Mouse (Mus musculus): ENCODE measurements at regions not wholly inside any gene's neighbourhood (a gene's known extent, or its start where the extent isn't known, plus 50 kb on each side); places are given as distances from the start of the nearest gene placed in this dataset.
A peak's percentile ranks its signal among the peaks of the same experiment; 100 is the strongest.
"Not testable (repeated sequence)": the region's sequence is repeated elsewhere in the genome, so short reads cannot be mapped to it uniquely, and the experiment has no call there.

DNA sequence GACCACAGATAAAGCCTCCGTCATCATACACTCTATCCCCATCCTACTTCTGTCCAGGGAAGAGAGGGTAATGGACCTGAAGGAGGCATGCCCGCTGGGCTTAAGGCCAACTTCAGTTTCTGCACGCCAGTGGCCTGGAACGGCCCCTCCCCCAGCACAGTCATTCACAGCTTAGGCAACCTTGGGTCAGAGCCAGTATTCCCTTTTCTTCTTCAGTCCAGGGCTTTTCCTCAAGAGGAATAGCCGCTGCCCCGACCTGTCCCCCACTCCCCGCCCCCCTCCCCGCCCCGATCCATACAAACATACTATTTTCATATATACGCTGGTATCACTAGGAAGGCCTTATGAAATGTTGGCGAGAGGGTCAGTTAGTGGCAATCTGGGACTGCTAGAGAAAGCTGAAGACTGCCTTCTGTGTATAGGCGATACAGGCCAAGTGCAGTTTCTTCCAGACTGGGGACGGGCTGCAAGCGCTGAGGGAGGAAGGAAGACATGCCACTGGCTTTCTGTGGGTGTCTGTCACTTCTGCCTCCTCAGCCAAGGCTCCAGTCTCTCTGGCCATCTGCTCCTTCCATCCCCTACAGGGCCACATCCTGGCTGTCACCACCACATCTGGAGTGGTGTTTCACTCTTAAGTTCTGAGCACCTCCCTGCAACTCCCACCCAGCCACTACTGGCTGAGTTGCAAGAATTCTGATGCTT, 113.5 kb upstream of the Lemd2 start:
- no peak for DNase-seq

DNA sequence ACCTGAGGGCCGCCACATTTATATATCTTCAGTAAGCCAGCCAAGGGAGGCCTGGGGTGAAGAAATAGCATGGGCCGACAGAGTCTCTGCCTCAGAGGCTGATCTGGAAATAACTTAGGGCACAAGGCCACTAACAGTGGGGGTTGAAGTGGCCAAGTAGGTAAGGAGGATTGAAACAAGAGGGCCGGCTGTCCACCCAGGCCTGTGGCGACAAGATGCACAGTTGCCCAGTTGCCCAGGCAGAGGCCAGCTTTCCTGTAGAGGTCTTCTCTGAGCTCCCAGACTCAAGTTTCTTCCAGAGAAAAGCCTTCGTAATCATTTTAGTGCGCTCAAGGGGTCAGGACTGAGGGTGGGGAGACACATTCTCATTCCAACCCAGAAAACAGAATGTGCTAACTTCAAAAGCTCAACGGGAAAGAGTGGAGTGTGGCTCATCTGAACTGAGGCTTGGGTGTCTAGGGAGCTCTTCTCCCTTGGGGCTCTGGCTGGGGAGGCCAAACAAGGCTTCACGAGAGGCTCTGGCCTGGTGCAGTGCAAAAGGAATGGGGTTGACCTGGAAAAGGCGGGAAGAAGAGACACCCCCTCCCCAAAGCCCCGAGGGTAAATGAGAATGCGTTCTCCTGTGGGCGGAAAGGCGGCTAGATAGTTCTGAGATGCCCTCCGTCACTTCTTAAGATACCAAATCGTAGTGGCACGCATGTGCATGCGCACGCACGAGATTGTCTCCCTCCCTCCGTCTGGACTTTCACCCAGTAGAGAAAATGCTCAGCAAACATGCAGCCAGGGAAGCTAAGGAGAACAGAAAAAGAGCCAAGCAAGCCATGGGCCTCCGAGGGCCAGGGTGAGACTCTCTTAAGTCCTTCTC, 112.7 kb upstream of the Lemd2 start:
- no peak for DNase-seq

DNA sequence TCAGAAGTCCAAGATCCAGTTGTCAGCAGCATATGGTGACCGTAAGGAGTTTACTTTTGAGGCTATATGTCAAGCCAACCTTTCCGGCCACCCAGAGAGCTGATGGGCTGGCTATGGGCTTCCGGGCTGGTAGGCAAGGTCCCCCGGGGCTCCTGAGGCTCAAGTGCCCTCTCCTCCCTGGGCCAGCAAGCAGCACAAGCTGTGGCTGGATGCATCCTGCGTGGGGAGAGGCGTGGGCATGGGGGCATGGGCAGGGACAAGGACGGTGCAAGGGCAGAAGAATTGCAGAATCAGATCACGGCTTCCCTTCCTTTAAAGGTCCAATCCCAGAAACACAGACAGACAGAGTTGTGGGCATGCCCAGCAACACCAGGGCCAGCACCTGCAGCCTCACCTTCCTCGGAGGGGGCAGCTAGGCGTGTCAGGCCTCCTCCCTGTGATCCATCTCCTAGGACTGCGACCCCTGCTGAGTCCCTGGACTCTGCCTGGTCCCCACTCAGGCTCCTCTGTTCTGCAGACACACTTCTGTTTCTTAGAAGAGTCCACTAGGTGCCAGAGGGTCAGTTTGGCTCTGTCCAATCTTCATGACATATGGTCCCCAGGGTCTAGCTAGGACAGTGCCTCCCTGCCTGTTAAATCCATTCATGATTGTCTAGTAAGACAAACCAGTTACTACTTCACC, 111.8 kb upstream of the Lemd2 start:
- no peak for DNase-seq

DNA sequence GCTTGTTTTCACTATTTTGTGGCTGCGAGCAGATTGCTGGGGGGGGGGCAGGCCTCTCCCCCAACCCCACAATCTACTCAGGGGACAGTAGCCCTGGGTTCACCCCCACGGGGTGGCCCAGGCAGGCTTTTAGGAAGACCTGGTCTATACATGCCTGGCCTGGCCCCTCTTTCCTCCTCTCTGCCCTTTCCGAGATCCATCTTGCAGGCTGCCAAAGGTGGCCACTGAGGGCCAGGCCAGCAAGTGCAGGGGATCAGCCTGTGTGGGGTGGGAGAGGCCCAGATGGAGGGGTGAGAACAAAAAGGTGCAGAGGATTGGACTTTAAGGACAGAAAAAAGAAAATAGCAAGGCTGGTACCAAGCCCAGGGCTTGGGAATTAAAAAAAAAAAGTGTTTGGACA, 111.2 kb upstream of the Lemd2 start:
- no peak for DNase-seq

DNA sequence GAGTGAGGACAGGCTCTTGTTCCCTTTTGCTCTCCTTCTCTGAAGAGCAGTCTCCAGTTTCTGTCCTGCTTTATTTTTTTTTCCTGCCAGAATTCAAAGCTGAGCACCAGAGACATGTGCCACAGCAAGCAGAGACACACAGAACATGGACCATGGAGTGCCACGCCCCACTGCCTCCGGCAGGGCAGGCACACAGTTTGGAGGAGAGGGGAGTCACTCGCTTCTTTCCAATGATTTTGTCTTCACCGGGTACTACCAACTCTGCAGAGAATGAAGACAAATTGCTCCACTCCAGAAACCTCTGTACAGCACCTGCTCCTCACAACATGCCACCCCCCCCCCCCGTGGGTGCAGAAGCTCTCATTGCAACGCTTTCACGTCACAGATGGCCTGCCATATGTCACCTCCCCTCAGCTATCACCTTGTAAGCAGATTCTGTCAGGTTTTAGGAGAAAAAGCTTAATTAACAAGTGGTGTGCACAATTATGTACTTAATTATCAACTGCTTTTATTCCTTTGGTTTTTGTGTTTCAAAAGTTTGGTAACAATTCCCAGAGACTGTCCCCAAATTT, 110.6 kb upstream of the Lemd2 start:
- DNase-seq = no peak

DNA sequence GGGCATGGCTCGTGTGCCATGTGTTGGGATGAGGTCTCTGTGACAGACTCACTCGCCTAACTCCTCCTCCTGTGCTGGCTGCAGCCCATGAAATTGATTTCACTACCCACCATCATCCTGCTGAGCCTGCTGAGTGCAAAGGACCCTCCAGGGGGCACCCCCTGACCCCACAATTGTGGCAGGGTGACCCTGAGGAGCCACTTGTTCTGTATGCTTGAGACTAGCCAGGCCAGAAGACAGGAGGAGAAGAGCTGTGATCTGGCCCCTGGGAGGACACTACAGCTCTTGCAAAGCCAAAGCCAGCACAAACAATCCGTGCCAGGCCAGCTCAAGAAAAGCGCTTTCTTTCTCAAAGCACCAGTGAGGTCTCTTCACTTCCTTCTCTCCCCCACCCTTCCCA, 104.7 kb upstream of the Lemd2 start:
- DNase-seq = no peak

DNA sequence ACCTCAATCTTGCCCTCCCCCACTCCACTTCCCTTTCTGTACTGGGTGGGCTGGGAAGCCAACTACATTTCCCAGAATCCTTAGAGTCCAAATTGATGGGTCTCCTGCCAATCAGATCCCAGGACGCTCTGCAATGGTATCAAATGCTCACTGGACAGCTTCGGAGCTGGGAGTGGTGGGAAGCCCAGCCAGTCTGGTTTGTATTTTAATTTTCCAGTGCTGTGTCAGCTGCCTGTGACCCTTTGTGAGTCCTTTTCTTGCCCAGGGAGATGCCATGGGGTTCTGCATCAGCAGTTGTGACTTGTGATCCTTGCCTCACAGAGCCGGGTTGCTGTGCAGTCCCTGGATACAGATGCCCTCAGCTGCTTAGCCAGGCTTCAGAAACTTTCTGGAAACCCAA, 100.6 kb upstream of the Lemd2 start:
- no peak for DNase-seq

DNA sequence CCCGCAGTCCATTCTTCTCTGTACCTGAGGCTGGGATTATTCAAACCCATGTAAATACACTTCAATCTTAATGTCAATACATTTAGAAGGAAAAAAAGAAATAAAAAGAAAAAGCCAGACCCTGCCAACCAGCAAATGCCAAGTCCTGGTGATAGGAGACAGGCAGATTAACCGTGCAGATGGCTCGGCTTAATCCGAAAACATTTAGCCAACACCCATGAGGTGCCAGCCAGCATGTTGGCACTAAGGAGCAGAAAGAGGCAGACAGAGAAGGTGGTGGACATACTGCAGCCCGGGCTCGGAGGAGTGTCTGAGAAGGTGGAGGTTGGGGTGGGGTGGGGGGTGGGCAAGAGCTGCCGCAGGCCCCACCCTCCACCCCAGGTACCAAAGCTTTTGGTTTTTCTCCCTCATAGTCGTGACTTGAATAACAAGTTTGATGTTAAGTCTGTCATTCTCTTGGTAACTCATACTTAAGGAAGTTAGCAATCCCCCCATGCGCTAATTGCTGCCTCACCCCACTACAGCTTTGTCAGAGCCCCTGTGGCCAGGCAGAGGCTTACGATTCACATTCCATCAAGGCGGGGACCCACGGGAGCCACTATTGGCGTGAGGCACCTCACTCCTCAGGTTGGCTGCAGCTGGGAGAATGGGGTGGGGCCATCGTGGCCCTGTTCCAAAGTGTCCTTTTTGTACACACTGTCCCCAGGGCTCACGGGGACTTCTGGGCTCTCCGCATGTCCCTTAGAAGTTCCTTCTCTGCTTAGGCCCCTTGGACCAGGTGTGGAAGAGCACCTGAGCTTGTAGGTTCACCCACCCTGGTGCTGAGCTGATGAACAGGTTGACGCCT, 99.6 kb upstream of the Lemd2 start:
- DNase-seq = peak; percentile 63

DNA sequence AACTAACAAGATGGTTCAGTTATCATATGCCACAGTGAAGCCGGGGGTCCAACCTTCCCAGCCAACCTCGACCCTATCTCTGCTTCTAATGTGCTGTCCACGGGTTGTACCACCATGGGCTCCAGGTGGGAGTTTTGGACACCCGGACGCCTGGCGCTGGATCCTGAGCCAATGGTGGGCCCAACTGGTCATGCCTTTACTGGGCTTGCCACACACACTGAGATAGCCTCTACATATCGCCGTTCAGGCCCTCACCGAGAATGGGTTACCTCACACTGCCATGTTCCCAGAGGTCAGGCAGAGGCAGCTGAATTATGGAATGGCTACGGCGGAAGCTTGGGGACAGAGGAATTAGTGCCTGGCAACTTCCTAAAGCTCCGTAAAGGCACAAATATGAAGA, 98.8 kb upstream of the Lemd2 start:
- DNase-seq = no peak

DNA sequence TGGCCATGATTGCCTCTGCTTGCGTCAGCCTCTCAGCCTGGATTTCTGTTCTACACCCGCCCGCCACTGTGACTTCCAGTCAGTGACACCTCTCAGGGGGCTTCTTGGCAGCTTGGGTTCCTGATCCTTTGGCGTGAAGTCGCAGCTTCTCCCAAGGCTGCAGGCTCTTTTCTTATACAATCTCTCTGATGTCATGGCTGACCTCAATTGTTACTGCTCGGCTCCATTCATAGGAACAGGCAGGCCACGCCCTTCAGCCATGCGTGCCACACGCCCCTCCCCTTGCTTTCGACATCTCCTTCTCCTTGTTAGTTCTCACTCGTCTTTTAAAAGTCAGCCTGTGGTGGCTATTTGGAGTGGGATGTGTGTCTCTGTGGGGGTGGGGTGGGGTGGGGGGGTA, 97.1 kb upstream of the Lemd2 start:
- no peak for DNase-seq

DNA sequence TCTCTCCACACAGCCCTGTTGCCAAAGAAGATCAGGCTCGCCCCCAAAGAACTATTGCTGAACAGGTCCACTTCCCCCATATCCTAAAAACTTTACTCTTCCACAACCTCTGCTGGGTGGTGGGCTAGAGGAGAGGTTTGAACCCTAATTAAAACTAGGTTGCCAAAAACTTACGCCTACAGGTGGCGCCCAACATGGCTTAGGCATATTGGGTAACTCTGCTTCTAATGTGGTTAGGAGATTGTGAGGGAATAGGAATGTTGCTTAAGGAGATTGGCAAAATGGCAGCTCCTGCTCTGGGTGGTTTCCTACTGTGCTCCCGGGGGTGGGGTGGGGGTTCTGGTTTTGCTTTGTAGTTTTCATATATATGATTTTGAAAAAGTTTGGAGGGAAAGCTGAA, 95.0 kb upstream of the Lemd2 start:
- no peak for DNase-seq

DNA sequence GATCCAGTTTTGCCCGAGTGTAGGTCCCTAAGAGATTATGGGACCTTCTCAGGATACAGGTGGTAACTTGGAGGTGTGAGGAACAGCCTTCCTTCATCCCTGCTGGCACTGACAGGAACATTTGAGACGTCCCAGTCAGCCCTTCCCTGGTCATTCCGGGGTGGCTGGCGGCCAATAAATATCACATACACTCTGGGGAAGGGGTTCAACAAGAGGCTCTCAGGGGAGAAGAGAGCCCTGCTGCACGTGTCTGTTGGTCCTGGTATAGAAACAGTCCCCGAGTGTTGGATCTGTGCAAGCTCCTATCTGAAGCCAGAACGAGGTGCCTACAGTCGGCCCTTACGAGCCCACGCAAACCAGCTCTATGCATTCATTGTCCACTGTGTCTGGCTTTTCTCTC, 94.1 kb upstream of the Lemd2 start:
- no peak for DNase-seq

DNA sequence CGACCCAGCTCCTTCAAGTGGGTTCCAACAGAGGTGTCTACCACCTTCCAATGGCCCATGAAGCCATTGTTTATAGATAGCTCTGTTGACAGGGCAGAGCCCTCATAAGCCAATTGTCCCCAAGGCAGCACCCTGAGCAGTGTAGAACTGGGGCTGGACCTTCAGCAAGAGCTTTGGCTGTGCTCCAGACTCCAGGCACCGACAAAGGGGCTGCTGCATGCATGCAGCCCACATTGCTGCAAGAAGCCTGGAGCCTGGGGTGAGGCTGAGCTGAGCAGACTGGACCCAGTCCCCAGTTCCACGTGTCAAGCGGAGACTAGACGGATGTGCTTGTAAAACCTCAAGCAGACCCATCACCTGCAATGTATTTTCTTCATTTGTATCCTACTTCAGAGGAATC, 91.9 kb upstream of the Lemd2 start:
- no peak for DNase-seq

DNA sequence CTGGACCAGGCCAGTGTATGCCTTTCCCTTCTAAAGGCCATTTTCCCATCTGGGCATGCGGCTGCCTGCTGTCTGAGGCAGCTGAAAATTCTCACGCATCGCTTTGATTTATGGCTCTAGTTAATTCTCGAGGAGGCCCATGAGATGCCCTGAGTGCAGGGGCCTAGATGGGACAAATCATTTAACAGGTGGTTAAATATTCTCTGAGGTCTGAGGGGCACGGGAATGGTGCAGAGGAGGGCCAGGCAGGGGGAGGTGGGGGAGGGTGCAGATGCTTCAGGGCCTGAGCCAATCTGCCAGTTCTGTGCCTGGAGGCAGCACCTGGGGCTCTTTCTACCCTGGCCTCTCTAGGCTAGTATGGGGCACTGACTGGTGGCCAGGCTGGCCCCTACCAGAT, 89.9 kb upstream of the Lemd2 start:
- no peak for DNase-seq

DNA sequence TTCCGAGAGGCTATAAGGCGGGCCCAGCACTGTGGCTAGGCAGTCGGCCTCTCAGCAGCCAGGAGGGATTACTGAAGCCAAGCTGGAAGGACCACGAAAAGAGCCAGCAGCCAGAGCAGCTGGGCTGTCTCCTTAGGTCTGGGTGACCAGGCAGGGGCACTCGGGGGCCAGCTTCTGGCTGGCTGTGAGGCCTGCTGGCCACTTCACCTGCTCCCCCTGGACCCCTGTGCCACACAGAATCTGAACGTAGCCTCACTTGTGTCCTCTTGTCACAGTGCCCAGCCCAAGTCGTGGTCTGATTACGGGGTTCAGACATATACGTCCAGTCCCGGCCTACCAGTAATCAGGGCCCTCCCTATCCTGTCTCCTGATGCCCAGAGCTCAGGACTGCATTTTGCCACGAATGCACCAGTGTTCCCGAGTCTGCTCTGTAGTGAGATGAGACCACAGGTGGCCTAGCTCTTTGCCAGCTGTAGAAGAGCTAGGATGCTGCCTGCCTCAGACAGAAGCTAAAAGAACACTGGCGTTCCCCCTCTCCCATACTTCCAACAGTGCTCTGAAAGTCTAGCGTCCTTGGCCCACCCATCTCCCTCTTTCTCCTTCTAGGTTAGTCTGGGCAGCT, 89.4 kb upstream of the Lemd2 start:
- DNase-seq = no peak

DNA sequence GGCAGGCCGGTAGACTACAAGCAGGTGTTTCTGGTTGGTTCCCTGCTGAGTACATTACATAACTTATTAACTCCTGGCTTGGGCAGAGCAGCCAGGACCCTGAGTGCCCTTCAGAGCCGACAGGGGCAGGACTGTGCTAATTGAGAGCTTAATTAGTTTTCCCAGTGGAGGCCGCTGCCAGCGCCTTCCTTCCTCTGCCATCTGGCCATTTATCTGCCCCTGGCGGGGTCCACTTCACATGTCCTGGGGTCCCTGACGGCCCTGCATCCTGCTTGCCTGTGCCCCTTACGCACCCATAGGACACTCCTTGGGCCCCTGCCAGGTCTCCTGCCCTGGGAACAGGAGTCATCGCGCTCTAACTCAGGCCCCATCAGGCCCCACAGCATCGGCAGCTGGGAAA, 87.4 kb upstream of the Lemd2 start:
- DNase-seq = peak; percentile 46

DNA sequence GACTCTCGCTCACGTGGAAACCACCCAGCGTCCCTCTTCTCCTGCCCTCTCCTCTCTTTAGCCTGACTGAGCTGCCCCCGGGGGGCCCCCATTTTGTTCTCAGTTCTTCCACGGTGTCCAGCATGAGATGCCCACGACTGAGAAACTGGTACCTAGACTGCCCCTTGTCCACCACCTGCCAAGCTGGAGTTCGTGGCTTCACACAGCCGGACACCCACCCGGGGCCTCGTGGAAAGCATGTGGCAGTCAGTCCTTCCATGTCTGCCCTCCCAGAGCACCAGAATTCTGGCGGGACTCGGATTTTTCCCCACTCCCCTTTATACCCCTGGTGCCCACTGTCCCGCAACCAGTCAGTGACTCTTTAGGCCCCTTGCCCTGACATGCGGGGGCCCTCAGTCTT, 86.9 kb upstream of the Lemd2 start:
- DNase-seq = no peak

DNA sequence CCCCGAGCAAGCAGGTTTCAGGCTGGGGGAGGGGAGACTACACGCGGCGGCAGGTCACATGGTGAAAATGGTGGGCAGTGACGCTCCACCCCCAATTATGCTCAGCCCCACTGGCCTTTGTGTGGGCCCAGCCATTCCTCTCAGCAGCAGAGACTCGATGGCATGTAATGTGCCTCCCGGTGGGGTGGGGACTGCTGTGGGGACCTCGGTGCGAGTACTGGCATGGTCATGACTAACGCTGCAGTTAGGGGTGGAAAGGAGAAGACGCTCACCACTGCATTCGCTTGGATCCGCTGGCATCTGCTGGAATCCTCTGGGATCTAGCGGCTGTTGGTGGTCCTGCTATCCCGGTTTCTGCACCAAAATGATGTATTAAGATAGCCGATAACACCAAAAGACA, 86.0 kb upstream of the Lemd2 start:
- DNase-seq = no peak

DNA sequence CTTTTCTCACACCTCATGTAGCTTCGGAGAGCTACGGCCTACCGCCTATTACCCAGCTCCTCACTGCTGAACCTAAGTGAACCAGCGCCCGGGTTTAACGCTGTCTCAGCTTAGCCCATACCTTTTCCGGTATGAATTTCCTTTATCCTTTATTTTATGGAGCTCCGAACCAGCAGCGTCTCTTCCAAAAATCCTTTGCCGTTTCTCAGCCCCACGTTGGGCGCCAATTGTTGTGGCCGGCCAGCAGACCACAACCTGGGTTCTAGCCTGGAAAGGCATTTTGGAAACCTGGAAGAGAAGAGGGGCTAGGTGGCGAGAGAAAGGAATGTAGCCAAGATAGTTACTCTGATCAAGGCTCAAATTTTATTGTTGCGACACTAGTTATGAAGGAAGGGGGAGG, 85.5 kb upstream of the Lemd2 start:
- not testable (repeated sequence) for DNase-seq

DNA sequence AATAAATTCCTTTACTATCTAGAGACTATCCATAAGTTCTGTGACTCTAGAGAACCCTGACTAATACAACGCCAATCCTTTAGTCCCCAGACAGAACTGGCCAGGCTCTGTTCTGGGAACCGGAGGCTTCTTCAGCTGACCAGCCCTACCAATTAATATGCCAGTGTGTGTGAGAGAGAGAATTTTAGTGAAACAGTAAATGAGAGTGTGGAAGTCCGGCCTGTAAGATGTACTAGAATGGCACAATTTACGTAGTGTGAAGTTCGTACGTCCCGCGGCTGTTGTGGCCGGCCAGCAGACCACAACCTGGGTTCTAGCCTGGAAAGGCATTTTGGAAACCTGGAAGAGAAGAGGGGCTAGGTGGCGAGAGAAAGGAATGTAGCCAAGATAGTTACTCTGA, 83.7 kb upstream of the Lemd2 start:
- DNase-seq = not testable (repeated sequence)

DNA sequence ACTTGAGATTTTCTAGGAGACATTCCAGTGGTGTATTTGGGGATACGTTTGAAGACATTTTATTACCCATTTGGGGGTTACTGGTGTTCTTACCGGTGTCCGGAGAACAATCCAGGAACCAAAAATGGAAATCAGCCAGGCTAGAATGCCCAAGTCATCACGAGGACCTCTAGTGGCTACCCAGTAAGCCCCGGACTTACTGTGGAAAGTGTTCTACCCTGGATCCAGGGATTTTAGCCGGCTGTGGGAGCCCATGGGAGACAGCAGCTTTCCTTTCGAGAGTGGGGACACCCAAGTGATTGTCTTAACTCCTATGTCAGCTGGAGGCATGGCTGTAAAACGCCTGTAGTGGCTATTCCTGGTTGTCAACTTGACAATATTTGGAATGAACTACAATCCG, 77.0 kb upstream of the Lemd2 start:
- no peak for DNase-seq

Measured in cerebellum, adult 8-10 months (tissue).